Mouse (Mus musculus) heart, postnatal 0 days (tissue): ENCODE measurements at regions not wholly inside any gene's neighbourhood (a gene's known extent, or its start where the extent isn't known, plus 50 kb on each side); places are given as distances from the start of the nearest gene placed in this dataset.

Source experiments
- CTCF ChIP-seq: IDR thresholded peaks from 2 replicates; pipeline ENCODE4 v1.5.1; 2016; ENCODE audit warnings: antibody characterized with exemption, control low read depth, low read depth
- EP300 ChIP-seq: IDR thresholded peaks from 2 replicates; pipeline ENCODE4 v1.6.1; 2016; ENCODE audit warnings: antibody characterized with exemption, low read depth

GRCm38 (mm10) chr14:102712600-102712999 lies 269.8 kb downstream of the Kctd12 start:
- TF ChIP-seq EP300 (no peak), CTCF (no peak)
